Mouse (Mus musculus) erythroblast, embryonic 14.5 days (primary cell): ENCODE measurements around the gene Prss50. TPM values are rescaled to one million over a fixed set of nuclear protein-coding genes. Genes with fewer than 3 reads are reported as not detected.

Source experiments
- H3K27me3 ChIP-seq: 2 replicates; pipeline ENCODE4 v1.6.1; 2012; ENCODE audit warnings: inconsistent platforms; ENCODE audit not compliant: control insufficient read depth
- H3K36me3 ChIP-seq: 2 replicates; pipeline ENCODE4 v1.6.1; 2012; ENCODE audit warnings: mild to moderate bottlenecking, inconsistent platforms; ENCODE audit not compliant: control insufficient read depth
- H3K4me1 ChIP-seq: 2 replicates; pipeline ENCODE4 v1.6.1; 2012; ENCODE audit warnings: inconsistent platforms; ENCODE audit not compliant: control insufficient read depth
- H3K4me3 ChIP-seq: replicated peaks from 2 replicates; pipeline ENCODE3; 2012; ENCODE audit warnings: moderate library complexity, mild to moderate bottlenecking, inconsistent platforms
- H3K9me3 ChIP-seq: 2 replicates; pipeline ENCODE4 v1.6.1; 2012; ENCODE audit warnings: low read length, inconsistent platforms, mixed read lengths; ENCODE audit not compliant: control insufficient read depth
- GATA1 ChIP-seq: IDR thresholded peaks from 2 replicates; pipeline ENCODE4 v1.6.1; 2012; ENCODE audit warnings: low read length, inconsistent platforms, mixed read lengths
- TAL1 ChIP-seq: IDR thresholded peaks from 3 replicates; pipeline ENCODE4 v1.6.1; 2012; ENCODE audit warnings: low read length, inconsistent platforms, mixed read lengths
- polyA plus RNA-seq: library from polyadenylated mRNA; stranded (reverse); fragments of >175 nt; gene quantifications from 2 replicates; pipeline ENCODE4 v1.2.3, GENCODE M21; 2012

The Prss50 gene
- polyA plus RNA-seq, 1 experiment, result 0.87 TPM

GRCm38 (mm10) chr9:110871030-110871429, 13.3 kb downstream of the Prss50 start:
- TF ChIP-seq TAL1 (no peak), GATA1 (no peak)
- Histone ChIP-seq H3K4me1 (no peaks in the 10 kb centered on the region), H3K4me3 (no peak overlapping the region), H3K27me3 (peaks cover 21% of the 10 kb centered on the region), H3K9me3 (no peaks in the 10 kb centered on the region), H3K36me3 (no peaks in the 10 kb centered on the region)

- Histone ChIP-seq H3K27me3 (peaks cover 27% of the 10 kb centered on the region), H3K9me3 (no peaks in the 10 kb centered on the region), H3K4me3 (no peak overlapping the region), H3K36me3 (no peaks in the 10 kb centered on the region), H3K4me1 (no peaks in the 10 kb centered on the region)
- TF ChIP-seq TAL1 (no peak), GATA1 (no peak)
These were observed 16.2 kb downstream of the Prss50 start for GRCm38 (mm10) chr9:110873681-110874659.

- Histone ChIP-seq H3K27me3 (peaks cover 35% of the 10 kb centered on the region), H3K9me3 (no peaks in the 10 kb centered on the region), H3K4me1 (no peaks in the 10 kb centered on the region), H3K36me3 (no peaks in the 10 kb centered on the region), H3K4me3 (no peak overlapping the region)
- no peak for TF ChIP-seq GATA1
- TF ChIP-seq TAL1, result no peak
These were observed 17.0 kb downstream of the Prss50 start for GRCm38 (mm10) chr9:110874660-110875191.

- TF ChIP-seq TAL1 (no peak), GATA1 (no peak)
- Histone ChIP-seq H3K9me3 (no peaks in the 10 kb centered on the region), H3K4me3 (no peak overlapping the region), H3K36me3 (no peaks in the 10 kb centered on the region), H3K27me3 (peaks cover 41% of the 10 kb centered on the region), H3K4me1 (peaks cover 2% of the 10 kb centered on the region; the same call in 1 of the 2 replicates)
These were observed 17.5 kb downstream of the Prss50 start for GRCm38 (mm10) chr9:110875288-110875695.

- H3K27me3 ChIP-seq, result peaks cover 51% of the 10 kb centered on the region
- no peaks in the 10 kb centered on the region for H3K9me3 ChIP-seq
- TF ChIP-seq GATA1 (no peak), TAL1 (no peak)
- H3K4me3 ChIP-seq, result no peak overlapping the region
- no peaks in the 10 kb centered on the region for H3K36me3 ChIP-seq
- H3K4me1 ChIP-seq, result peaks cover 2% of the 10 kb centered on the region; the same call in 1 of the 2 replicates
These were observed 19.6 kb downstream of the Prss50 start for GRCm38 (mm10) chr9:110877353-110877752.

- no peaks in the 10 kb centered on the region for H3K9me3 ChIP-seq
- no peak for TF ChIP-seq TAL1
- TF ChIP-seq GATA1, result no peak
- H3K36me3 ChIP-seq, result no peaks in the 10 kb centered on the region
- peaks cover 47% of the 10 kb centered on the region for H3K27me3 ChIP-seq
- peaks cover 2% of the 10 kb centered on the region; the same call in 1 of the 2 replicates for H3K4me1 ChIP-seq
- no peak overlapping the region for H3K4me3 ChIP-seq
These were observed 20.1 kb downstream of the Prss50 start for GRCm38 (mm10) chr9:110877888-110878287.

GRCm38 (mm10) chr9:110879191-110879920, 21.6 kb downstream of the Prss50 start, which contains the start of gene Als2cl:
Gene Als2cl (plus strand): TSS chr9:110879870.
- Histone ChIP-seq H3K36me3 (no peaks in the 10 kb centered on the region), H3K4me3 (peak within 1 kb of the TSS; percentile 53), H3K4me1 (peaks cover 2% of the 10 kb centered on the region; the same call in 1 of the 2 replicates), H3K9me3 (no peaks in the 10 kb centered on the region), H3K27me3 (peaks cover 32% of the 10 kb centered on the region)
- no peak for TF ChIP-seq GATA1
- no peak for TF ChIP-seq TAL1

- peaks cover 32% of the 10 kb centered on the region for H3K27me3 ChIP-seq
- H3K4me1 ChIP-seq, result peaks cover 2% of the 10 kb centered on the region; the same call in 1 of the 2 replicates
- no peak for TF ChIP-seq TAL1
- no peak for TF ChIP-seq GATA1
- H3K36me3 ChIP-seq, result no peaks in the 10 kb centered on the region
- no peaks in the 10 kb centered on the region for H3K9me3 ChIP-seq
- H3K4me3 ChIP-seq, result peak within 1 kb of the TSS; percentile 53
These were observed 22.3 kb downstream of the Prss50 start, which contains the start of gene Tmie for GRCm38 (mm10) chr9:110879998-110880561. Gene Tmie (minus strand): TSS chr9:110880113.
